Mouse (Mus musculus) stomach, postnatal 0 days (tissue): ENCODE measurements around the gene Maats1. TPM values are rescaled to one million over a fixed set of nuclear protein-coding genes. Genes with fewer than 3 reads are reported as not detected.

Experiments used
- ATAC-seq: fragments of 200-750 bp; cut with Nextera tagmentation; 2 replicates; pipeline ENCODE4 v1.8.0; 2017; ENCODE audit not compliant: low FRiP score, low TSS enrichment
- DNase-seq: peaks from one replicate; pipeline ENCODE4 v3.0.0-alpha.2; 2016; ENCODE audit warnings: low spot score
- H3K27ac ChIP-seq: fragments of 300-500 bp; sonication (generic); replicated peaks from 2 replicates; pipeline ENCODE4 v1.5.1; 2014; ENCODE audit warnings: mild to moderate bottlenecking, control low read depth
- H3K27me3 ChIP-seq: fragments of 300-500 bp; sonication (generic); 2 replicates; pipeline ENCODE4 v1.6.1; 2014; ENCODE audit warnings: low read length; ENCODE audit not compliant: control insufficient read depth, insufficient read depth
- H3K36me3 ChIP-seq: fragments of 300-500 bp; sonication (generic); 2 replicates; pipeline ENCODE4 v1.6.1; 2014; ENCODE audit warnings: low read length, mixed read lengths; ENCODE audit not compliant: control insufficient read depth, insufficient read depth
- H3K4me1 ChIP-seq: fragments of 300-500 bp; sonication (generic); replicated peaks from 2 replicates; pipeline ENCODE4 v1.6.1; 2014; ENCODE audit warnings: antibody characterized with exemption; ENCODE audit not compliant: control insufficient read depth, insufficient read depth
- H3K4me2 ChIP-seq: fragments of 300-500 bp; sonication (generic); replicated peaks from 2 replicates; pipeline ENCODE4 v1.6.1; 2014; ENCODE audit warnings: low read depth, mild to moderate bottlenecking, control low read depth, moderate library complexity
- H3K4me3 ChIP-seq: fragments of 300-500 bp; sonication (generic); 2 replicates; pipeline ENCODE4 v1.5.1; 2014; ENCODE audit warnings: low read depth, low read length, control low read depth
- H3K9ac ChIP-seq: fragments of 300-500 bp; sonication (generic); 2 replicates; pipeline ENCODE4 v1.6.1; 2014; ENCODE audit warnings: mild to moderate bottlenecking, low read length, control low read depth, mixed read lengths
- H3K9me3 ChIP-seq: fragments of 300-500 bp; sonication (generic); 2 replicates; pipeline ENCODE4 v1.6.1; 2016; ENCODE audit warnings: low read length; ENCODE audit not compliant: control insufficient read depth
- CTCF ChIP-seq: IDR thresholded peaks from 2 replicates; pipeline ENCODE4 v1.5.1; 2016; ENCODE audit warnings: antibody characterized with exemption, low read depth, mild to moderate bottlenecking, moderate library complexity
- EP300 ChIP-seq: optimal IDR thresholded peaks from 2 replicates; pipeline ENCODE3; 2016; ENCODE audit warnings: antibody characterized with exemption
- WGBS: fragments of 180-500 bp; shearing (Covaris S2); extraction: QIAGEN DNeasy Blood & Tissue Kit; methylation state at CpG from one replicate; pipeline ENCODE4 v1.1.7; 2014; 5-methylcytosine and 5-hydroxymethylcytosine counted together
- polyA plus RNA-seq: library from polyadenylated mRNA; unstranded; fragments of >200 nt; fragmentation: Nextera tagmentation; extraction: Ambion mirVana; gene quantifications from 2 replicates; pipeline ENCODE4 v1.2.1, GENCODE M21; 2015

The Maats1 gene
- polyA plus RNA-seq, 1 experiment from 2014 or later, result 0.27 TPM

DNA sequence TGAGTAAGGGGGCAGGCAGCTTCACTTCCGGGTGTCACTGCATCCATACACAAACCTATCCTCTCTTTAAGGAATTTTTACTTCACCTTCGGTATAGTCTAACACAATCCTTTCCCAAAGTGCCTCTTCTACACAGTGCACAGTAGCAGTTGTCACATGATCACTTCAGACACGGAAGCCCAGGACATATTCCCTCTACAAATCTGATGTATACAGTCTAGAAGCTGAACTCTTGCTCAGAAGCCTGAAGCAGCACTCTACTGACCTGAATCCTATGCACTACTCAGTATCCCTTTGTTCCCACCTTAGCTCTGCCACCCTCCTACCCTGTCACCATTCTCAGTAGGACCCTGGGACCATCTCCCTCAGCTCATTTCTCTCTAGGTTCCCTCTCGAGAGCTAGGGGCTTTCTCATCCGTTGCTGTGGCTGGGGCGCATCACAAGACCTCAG, 43.3 kb upstream of the Maats1 start:
- no peak for DNase-seq
- TF ChIP-seq CTCF (no peak), EP300 (no peak)
- Histone ChIP-seq H3K4me3 (no peak overlapping the region), H3K9me3 (no peaks in the 10 kb centered on the region), H3K4me2 (no peak overlapping the region), H3K36me3 (no peaks in the 10 kb centered on the region), H3K9ac (no peak overlapping the region), H3K27ac (no peak overlapping the region), H3K27me3 (no peaks in the 10 kb centered on the region), H3K4me1 (no peaks in the 10 kb centered on the region)
- no peak for ATAC-seq
- 76% methylated on average over 6 of the region's 6 CpGs for WGBS

DNA sequence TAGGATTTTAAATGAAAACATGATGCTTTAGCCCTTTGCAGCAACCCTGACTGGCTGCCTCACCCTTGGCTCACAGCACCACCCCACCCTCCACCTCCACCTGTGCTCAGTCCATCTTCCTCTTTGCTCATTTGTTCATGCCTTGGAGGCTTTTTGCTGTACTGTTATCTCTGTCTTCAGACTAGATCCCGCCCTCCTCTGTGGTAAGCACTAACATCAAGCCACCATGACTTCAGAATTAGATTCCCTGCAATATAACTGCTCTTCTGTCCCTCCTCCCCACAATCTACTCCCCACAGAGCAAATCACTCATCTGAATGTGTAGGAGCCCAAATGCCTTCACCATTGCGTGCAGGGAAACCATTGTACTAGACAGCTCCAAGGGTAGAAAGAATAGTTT, 41.7 kb upstream of the Maats1 start:
- H3K27me3 ChIP-seq, result no peaks in the 10 kb centered on the region
- H3K9ac ChIP-seq, result no peak overlapping the region
- TF ChIP-seq CTCF, result no peak
- no peak for TF ChIP-seq EP300
- no peak overlapping the region for H3K4me2 ChIP-seq
- no peak for ATAC-seq
- 86% methylated on average over 2 of the region's 2 CpGs for WGBS
- H3K36me3 ChIP-seq, result no peaks in the 10 kb centered on the region
- no peak for DNase-seq
- no peak overlapping the region for H3K4me3 ChIP-seq
- no peak overlapping the region for H3K27ac ChIP-seq
- H3K4me1 ChIP-seq, result no peaks in the 10 kb centered on the region
- no peaks in the 10 kb centered on the region for H3K9me3 ChIP-seq

DNA sequence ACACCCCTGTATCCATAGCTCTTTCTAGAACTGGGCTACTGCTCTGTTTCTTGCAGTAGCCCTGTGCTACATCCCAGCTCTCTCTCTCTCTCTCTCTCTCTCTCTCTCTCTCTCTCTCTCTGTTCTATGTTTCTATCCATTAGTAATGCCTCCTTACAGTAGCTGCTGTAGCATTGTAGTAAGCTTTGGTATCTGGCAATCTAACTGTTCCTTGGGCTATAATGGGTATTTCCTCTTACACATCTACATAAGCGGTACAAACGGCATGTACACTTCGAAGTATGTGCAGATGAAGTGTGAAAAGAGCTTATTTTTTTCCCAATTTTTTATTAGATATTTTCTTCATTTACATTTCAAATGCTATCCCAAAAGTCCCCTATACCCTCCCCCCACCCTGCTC, 38.0 kb upstream of the Maats1 start:
- no peaks in the 10 kb centered on the region for H3K9me3 ChIP-seq
- no peak for TF ChIP-seq CTCF
- TF ChIP-seq EP300, result no peak
- no peak overlapping the region for H3K9ac ChIP-seq
- H3K36me3 ChIP-seq, result no peaks in the 10 kb centered on the region
- WGBS, result 92% methylated on average over 3 of the region's 3 CpGs
- no peak for ATAC-seq
- H3K4me1 ChIP-seq, result no peaks in the 10 kb centered on the region
- H3K27me3 ChIP-seq, result no peaks in the 10 kb centered on the region
- H3K27ac ChIP-seq, result no peak overlapping the region
- no peak overlapping the region for H3K4me2 ChIP-seq
- H3K4me3 ChIP-seq, result no peak overlapping the region
- DNase-seq, result no peak

DNA sequence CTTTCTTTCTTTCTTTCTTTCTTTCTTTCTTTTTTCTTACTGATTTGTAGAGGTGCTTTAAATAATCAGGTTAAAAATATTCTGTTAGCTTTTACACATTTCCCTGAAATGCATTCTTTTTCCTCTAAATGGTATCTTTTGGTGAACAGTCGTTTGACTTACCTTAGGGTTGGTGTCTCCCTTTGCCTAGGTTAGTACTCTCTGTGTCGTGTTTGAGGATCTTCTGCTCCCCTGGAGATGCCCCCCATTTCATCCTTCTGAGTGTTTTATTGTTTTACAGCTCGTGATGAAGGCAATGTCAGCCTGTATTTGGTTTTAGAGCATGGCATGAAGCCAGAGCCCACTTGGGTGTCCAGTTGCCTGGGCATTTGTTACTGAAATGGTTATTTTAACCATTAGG, 37.5 kb upstream of the Maats1 start:
- TF ChIP-seq EP300 (no peak), CTCF (no peak)
- WGBS, result 41% methylated on average over 3 of the region's 3 CpGs

DNA sequence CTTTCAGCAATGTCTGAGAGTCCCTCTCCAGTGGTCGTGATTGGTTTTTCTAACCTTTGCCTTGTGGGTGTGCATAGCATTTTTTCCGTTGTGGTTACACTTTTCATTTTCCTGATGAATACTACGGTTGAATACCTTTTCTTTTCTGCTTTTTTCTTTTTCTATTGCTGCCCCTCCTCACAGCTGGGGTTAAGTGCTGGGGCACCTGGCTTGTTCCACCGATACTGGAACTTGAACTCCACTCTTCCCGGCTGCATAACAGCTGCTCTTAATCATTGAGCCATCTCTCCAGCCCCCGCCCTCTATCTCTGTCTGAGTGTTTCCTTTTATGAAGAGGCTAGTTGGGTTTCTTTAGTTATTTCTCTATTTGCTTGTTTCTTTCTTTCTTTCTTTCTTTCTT, 37.1 kb upstream of the Maats1 start:
- DNase-seq, result no peak
- Histone ChIP-seq H3K4me3 (no peak overlapping the region), H3K36me3 (no peaks in the 10 kb centered on the region), H3K9ac (no peak overlapping the region), H3K4me2 (no peak overlapping the region), H3K4me1 (no peaks in the 10 kb centered on the region), H3K9me3 (no peaks in the 10 kb centered on the region), H3K27ac (no peak overlapping the region), H3K27me3 (no peaks in the 10 kb centered on the region)
- TF ChIP-seq CTCF (no peak), EP300 (no peak)
- 26% methylated on average over 6 of the region's 6 CpGs for WGBS
- no peak for ATAC-seq

More for the DNA sequence above, 37.5 kb upstream of the Maats1 start:
- H3K4me2 ChIP-seq, result no peak overlapping the region
- no peak overlapping the region for H3K4me3 ChIP-seq
- no peaks in the 10 kb centered on the region for H3K9me3 ChIP-seq
- no peaks in the 10 kb centered on the region for H3K36me3 ChIP-seq
- H3K4me1 ChIP-seq, result no peaks in the 10 kb centered on the region
- no peak for ATAC-seq
- H3K9ac ChIP-seq, result no peak overlapping the region
- no peak overlapping the region for H3K27ac ChIP-seq
- H3K27me3 ChIP-seq, result no peaks in the 10 kb centered on the region
- DNase-seq, result no peak

DNA sequence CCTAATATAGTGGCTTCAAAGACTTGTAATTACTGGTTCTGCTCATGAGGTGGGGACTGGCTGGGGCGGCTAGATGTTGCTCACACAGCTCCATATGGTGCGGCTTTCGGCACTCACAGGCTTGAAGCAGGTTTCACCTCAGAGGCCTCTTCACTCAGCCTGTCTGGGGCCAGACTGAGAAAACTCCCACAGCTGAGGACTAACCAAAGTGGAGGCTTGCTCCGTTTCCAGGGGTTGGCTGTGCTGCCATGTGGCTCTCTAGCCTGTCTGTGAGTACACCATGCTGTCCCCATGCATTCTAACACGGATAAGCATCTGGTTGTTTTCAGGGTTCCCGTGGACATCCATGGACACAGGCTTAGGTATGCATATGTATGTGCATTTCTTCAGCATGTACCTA, 36.6 kb upstream of the Maats1 start:
- Histone ChIP-seq H3K9me3 (no peaks in the 10 kb centered on the region), H3K27ac (no peak overlapping the region), H3K4me2 (no peak overlapping the region), H3K27me3 (no peaks in the 10 kb centered on the region), H3K4me1 (no peaks in the 10 kb centered on the region), H3K36me3 (no peaks in the 10 kb centered on the region), H3K4me3 (no peak overlapping the region), H3K9ac (no peak overlapping the region)
- TF ChIP-seq EP300 (no peak), CTCF (no peak)
- 80% methylated on average over 6 of the region's 6 CpGs for WGBS
- DNase-seq, result no peak
- ATAC-seq, result no peak
